Mouse (Mus musculus) urinary bladder, postnatal 36 days (tissue): ENCODE results near the gene 2010111I01Rik.

ENCODE experiments used
- DNase-seq, 2 experiments: peaks; one replicate each; pipeline ENCODE4 v3.0.0; 2022; ENCODE audit warnings: low spot score in 2 of 2, mixed read lengths in 1 of 2

Gene 2010111I01Rik

DNA sequence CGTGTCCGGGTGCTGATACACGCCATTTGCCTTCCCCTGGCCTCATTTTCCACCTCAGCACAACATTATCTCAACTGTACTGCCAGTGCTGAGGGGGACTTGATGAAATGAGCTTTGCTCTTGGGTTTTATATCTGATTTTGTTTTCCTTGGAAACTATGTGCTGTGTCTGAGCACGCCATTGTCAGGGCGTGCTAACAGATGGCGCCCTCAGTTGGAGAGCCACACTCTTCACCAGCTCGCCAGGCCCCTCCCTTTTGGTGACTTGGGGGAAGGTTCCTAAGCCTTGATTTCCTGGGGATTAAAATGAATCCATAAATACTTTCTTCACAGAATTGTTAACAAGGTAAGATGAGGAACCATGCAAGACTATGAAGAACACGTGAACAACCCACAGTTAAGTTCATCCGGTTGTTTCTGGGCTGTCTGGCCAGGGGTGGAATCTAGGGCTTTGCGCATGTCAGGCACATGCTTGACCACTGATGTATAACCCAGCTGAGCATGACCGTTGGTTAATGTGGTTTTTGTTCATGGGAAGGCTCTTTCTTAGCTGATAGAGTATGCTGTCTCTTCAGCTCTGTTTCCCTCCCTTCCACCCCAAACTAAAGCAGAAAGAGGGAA, 321.9 kb downstream of the 2010111I01Rik start:
- no peak for DNase-seq

- DNase-seq: no peak
Observed at GRCm38 (mm10) chr13:63289152-63289551, 324.5 kb downstream of the 2010111I01Rik start.

- DNase-seq: no peak
Observed at GRCm38 (mm10) chr13:63289687-63290086, 325.0 kb downstream of the 2010111I01Rik start.

- DNase-seq: no peak
Observed at GRCm38 (mm10) chr13:63290126-63290525, 325.4 kb downstream of the 2010111I01Rik start.

DNA sequence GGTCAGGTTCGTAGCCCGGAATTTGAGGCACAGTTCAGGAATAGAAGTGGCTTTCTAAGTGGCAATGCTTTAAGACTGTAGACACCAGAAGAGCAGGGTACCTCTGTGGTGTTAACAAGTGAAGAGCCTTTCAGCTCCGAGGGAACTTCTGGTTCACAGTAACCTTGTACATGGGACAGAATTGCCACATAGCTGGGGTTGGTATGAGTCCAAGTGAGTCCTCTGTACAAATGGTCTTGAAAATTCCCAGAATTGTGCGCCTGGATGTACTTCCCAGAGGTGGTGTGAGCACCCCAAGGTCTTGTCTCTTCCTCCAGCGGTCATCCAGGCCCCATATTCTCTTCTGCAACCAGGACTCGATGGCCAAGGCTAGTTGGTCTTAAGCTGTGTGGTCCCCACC, 326.3 kb downstream of the 2010111I01Rik start:
- no peak for DNase-seq

GRCm38 (mm10) chr13:63293647-63294046, 329.0 kb downstream of the 2010111I01Rik start:
- no peak for DNase-seq

- DNase-seq: no peak
Observed at GRCm38 (mm10) chr13:63294359-63295193, 329.9 kb downstream of the 2010111I01Rik start.

- DNase-seq: no peak
Observed at GRCm38 (mm10) chr13:63296300-63296699, 331.6 kb downstream of the 2010111I01Rik start.

DNA sequence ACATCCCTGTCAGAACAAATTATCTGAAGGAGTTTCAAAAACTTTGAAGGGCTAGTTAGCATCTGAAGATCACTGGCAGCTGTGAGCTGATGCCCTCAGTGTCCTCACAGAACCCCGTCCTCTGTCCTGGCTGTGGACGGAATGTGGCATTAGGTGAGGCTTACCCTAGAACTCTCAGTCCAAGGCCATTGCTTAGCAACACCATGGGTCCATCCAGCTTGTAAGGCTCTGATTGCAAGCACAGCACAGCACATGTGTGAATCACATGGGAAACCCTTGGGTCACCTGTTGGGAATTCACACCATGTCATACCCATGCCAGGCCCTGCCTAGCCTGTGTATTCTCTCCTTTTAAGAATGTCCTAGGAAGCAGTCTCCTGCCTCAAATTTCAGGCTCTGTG, 332.3 kb downstream of the 2010111I01Rik start:
- no peak for DNase-seq

DNA sequence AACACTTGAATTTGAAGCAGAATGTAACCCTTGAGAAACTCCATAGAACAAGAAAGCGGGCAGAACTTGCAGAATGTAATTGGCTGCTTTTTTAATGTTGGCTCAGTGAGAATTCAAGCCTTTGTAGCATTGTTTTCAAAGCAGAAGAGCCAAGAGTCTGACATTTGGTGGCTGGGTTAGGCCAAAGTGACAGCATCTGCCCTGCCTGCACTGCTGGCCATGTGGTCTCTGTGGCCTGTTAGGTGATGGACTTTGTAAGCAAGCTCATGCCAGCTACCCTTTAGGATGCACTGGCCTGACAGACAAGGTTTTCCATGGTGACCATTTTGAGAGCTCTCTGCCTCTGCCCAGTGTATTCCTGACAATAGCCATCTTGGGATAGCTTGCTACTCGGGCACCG, 333.2 kb downstream of the 2010111I01Rik start:
- DNase-seq: no peak

DNA sequence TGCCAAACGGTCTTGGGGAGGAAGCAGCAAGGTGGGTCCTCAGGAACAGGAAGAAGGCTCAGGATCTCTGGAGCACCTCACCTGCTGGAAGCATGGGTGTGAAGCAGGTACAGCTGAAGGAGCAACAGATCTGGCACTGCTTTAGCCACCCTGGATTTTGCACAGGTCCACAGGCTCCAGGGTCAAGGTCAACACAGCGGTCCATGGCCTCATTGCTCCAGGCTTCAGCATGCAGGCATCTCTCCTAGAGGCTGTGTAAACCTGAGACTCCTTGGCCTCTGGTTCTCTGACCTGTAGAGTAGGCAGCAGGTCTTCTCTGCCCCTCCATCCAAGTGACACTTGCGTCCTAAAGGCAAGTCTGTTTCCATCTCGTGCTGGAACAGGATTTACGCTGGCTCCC, 334.2 kb downstream of the 2010111I01Rik start:
- no peak for DNase-seq

DNA sequence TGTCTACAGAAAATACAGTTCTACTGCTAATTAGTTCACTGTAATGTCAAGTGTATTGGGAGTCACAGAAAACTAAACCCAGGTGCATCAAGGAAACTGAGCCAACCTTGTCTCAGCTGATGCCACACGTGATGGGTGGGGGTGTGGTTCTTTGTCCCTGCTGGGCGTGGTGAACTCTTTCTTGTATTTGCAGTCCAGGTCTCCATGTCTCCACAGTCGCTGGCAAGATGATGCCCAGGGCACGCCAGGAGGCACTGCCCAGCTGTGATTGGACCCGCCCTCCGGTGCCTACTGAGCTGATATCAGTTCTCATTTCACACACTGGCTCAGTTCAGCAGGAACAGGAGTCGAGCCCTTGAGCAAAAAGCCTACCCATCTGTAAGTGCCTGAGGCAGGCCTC, 336.2 kb downstream of the 2010111I01Rik start:
- no peak for DNase-seq

- DNase-seq: no peak
Observed at GRCm38 (mm10) chr13:63301764-63302209, 337.1 kb downstream of the 2010111I01Rik start.

- no peak for DNase-seq
Observed at GRCm38 (mm10) chr13:63302381-63302780, 337.7 kb downstream of the 2010111I01Rik start.

DNA sequence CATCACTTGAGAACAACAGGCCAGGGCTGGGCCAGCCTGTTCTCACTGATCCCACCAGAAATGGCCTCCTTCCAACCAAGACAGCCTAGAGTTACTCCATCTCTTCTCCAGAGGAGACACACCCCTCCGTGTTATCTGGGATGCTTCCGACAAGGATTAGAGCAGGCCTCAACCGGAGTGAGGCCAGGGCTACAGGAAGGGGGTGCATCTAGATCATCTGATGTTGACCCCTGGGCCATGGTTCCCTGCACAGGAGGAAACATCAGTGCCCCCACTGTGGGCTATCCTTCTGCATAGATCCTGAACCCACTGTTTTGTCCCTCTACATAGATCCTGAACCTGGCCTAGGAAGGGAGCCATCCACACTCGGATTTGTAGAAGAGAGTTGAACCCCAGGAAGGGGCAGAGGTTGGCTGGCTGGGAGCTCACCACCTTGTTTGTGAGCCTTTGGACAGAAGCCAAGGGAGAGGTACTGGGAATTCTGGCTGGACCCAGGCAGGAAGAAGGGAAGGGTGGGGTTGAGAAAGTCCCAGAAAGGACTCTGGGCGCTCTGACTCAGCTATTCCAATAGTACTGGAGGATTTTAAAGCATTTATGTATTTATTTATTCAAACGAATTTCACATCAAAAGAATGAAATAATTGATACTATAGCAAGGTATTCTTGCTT, 339.6 kb downstream of the 2010111I01Rik start:
- no peak for DNase-seq

DNA sequence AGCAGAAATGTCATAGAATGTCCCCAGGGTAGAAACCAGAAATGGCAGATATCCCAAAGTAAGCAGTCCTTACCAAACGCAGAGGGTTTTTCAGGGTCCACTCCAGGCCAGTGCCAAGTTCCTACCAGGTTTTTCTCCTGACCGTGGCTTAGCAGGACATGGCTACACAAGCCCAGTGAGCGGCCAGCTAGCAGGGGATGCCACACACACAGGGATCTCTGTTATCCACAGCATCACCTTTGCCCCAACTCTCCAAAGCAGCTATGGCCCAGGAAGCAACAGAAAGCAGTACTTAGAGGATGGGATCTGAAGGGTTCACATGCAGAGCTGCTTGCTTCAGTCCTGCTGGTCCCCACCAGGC, 340.1 kb downstream of the 2010111I01Rik start:
- DNase-seq: no peak

GRCm38 (mm10) chr13:63305160-63306011, 340.7 kb downstream of the 2010111I01Rik start:
- peak; percentile 35 to 40 for DNase-seq

GRCm38 (mm10) chr13:63306768-63307167, 342.1 kb downstream of the 2010111I01Rik start:
- no peak for DNase-seq

GRCm38 (mm10) chr13:63309563-63309962, 344.9 kb downstream of the 2010111I01Rik start:
- no peak for DNase-seq

DNA sequence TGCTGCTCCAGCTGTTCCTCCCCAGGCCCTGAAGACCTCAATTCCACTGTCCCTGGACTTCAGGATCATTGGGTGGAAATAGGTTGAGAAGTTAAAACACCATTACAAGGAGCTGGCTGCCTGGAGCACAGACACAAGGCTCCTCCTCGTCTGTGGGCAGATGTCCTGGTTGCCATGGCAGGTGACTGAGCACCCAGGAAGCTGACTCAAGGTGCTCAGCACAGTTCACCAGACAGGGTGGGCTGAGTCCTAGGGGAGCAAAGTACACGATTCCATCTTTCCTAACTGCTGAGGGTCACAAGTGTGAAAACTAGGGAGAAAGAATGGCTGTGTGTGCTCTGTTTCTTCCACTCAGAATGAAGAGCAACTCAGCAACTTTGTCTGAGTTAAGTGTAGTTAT, 346.5 kb downstream of the 2010111I01Rik start:
- DNase-seq: no peak

- DNase-seq: no peak
Observed at GRCm38 (mm10) chr13:63313247-63313646, 348.6 kb downstream of the 2010111I01Rik start.
